Mouse (Mus musculus) liver, embryonic 16.5 days (tissue): ENCODE results near the gene Atp1a3. TPM values are rescaled to one million over a fixed set of nuclear protein-coding genes. Genes with fewer than 3 reads are reported as not detected.

Experiments
- ATAC-seq: fragments of 200-750 bp; cut with Nextera tagmentation; 2 replicates; pipeline ENCODE4 v1.8.0; 2017; ENCODE audit warnings: low read depth, mild to moderate bottlenecking, moderate number of reproducible peaks, moderate library complexity
- H3K27ac ChIP-seq: fragments of 300-500 bp; sonication (generic); 2 replicates; pipeline ENCODE4 v1.5.1; 2014; ENCODE audit warnings: mild to moderate bottlenecking, low read length
- H3K27me3 ChIP-seq: fragments of 300-500 bp; sonication (generic); 2 replicates; pipeline ENCODE4 v1.6.1; 2014; ENCODE audit warnings: low read depth, low read length, mixed read lengths; ENCODE audit not compliant: control insufficient read depth, insufficient read depth
- H3K36me3 ChIP-seq: fragments of 300-500 bp; sonication (generic); 2 replicates; pipeline ENCODE4 v1.6.1; 2014; ENCODE audit warnings: mild to moderate bottlenecking; ENCODE audit not compliant: control insufficient read depth, insufficient read depth
- H3K4me1 ChIP-seq: fragments of 300-500 bp; sonication (generic); 2 replicates; pipeline ENCODE4 v1.6.1; 2014; ENCODE audit warnings: low read depth, low read length, mixed read lengths; ENCODE audit not compliant: control insufficient read depth
- H3K4me2 ChIP-seq: fragments of 300-500 bp; sonication (generic); 2 replicates; pipeline ENCODE4 v1.6.1; 2014; ENCODE audit warnings: low read depth, low read length, mixed read lengths
- H3K4me3 ChIP-seq: fragments of 300-500 bp; sonication (generic); 2 replicates; pipeline ENCODE4 v1.5.1; 2014; ENCODE audit warnings: low read depth, mild to moderate bottlenecking, low read length
- H3K9ac ChIP-seq: fragments of 300-500 bp; sonication (generic); 2 replicates; pipeline ENCODE4 v1.6.1; 2014; ENCODE audit warnings: low read depth, low read length
- H3K9me3 ChIP-seq: fragments of 300-500 bp; sonication (generic); replicated peaks from 2 replicates; pipeline ENCODE4 v1.6.1; 2016; ENCODE audit warnings: low read length; ENCODE audit not compliant: control insufficient read depth
- WGBS: fragments of 180-500 bp; shearing (Covaris S2); extraction: QIAGEN DNeasy Blood & Tissue Kit; methylation state at CpG from one replicate; pipeline ENCODE4 v1.1.7; 2014; ENCODE audit not compliant: insufficient replicate concordance; 5-methylcytosine and 5-hydroxymethylcytosine counted together
- polyA plus RNA-seq: library from polyadenylated mRNA; unstranded; fragments of >200 nt; fragmentation: Nextera tagmentation; extraction: Ambion mirVana; gene quantifications from 2 replicates; pipeline ENCODE4 v1.2.1, GENCODE M21; 2015

Atp1a3 gene
- polyA plus RNA-seq, 1 experiment from 2014 or later: 1.1 TPM

DNA sequence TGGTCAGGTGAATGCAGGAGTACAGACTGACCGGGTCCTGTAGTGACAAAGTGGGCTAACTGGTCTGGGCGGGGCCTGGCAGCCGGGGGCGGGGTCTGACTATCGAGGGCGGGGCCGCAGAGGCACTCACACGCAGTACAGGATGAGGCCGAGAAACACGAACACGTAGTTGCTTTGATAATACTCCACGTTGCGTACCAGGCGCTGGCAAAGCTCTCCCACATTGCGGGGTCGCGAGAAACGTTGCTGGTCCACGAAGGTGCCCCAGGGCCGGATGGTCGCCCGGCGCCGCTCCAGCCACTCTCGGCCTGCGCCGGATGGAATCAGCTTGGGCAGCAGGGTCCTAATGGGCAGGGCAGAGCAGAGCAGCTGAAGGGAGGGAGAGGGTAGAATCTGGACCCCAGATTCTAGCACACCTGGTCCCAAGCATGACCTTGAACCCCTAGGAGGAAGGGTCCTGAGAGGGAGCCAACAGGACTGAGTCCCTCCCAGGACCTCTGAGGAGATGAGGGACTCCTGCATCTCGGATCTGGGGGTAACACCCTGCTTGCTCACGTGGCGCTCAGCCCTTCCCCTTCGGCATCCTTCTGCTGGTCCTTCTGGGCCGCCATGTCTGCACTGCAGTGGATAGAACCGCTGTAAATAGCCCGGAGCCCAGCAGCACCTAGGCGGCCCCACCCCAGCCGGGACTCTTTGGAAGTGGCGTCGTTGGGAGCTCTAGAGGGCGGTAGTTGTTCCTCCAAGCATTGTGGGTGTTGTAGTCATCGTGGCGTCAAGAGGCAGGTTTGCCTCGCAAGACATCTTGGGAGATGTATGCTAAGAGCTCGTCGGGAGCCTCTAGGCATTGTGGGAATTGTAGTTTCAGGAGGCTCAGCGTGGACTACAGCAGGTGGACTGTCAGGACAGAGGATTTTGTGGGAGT is 33.5 kb downstream of the Atp1a3 start, which contains the start of gene Rabac1:
Rabac1 (minus strand) TSS at position 783 of the 922 bp plus-strand sequence.
- under 1% methylated on average over 45 of the region's 45 CpGs for WGBS

DNA sequence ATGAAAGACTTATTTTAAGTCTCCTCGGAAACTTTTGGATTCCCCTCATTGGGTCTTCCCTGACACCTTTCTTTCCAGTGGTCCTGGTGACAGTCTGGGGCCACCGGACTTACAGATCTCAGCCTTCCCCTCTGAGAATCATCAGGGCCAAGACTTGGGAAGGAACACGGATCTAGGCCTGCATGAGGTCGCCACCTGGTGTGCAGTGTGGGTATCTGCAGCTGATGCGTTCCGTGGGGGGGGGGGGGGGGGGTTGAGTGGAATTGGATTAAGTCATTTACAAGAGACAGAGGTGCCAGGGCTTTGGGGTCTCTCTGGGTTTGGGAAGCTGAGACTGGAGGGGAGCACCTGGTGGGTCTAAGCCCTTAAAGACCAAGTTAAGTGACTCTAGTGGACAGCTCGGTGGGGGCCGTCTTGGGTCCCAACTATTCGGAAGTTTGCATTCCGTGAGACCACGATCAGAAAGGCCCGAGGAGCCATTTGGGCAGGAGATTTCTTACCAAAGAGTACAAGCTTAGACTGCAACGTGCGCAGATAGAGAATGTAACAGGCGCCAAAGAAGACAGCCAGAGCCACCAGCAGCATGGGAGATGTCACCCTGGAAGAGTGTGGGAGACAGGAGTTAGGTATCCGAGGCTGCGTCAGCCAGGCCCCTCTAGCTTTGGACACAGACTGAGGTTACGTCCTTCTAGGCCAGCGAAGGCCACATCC is 34.3 kb downstream of the Atp1a3 start:
- no peak for ATAC-seq
- peak overlapping the region; percentile 56 for H3K9ac ChIP-seq
- peak overlapping the region; percentile 69 for H3K4me2 ChIP-seq
- peaks cover 13% of the 10 kb centered on the region for H3K4me1 ChIP-seq
- WGBS: 7% methylated on average over 19 of the region's 19 CpGs
- H3K27me3 ChIP-seq: no peaks in the 10 kb centered on the region
- no peaks in the 10 kb centered on the region for H3K36me3 ChIP-seq
- H3K27ac ChIP-seq: peak overlapping the region; percentile 30; the same call in 1 of the 2 replicates
- peak overlapping the region; percentile 64 for H3K4me3 ChIP-seq
- no peaks in the 10 kb centered on the region for H3K9me3 ChIP-seq

More for the DNA sequence above, 33.5 kb downstream of the Atp1a3 start, which contains the start of gene Rabac1:
- Histone ChIP-seq H3K36me3 (no peaks in the 10 kb centered on the region), H3K27me3 (no peaks in the 10 kb centered on the region), H3K4me2 (peak within 1 kb of the TSS; percentile 69), H3K4me1 (peaks cover 13% of the 10 kb centered on the region), H3K27ac (peak within 1 kb of the TSS; percentile 30), H3K9me3 (no peaks in the 10 kb centered on the region), H3K9ac (peak within 1 kb of the TSS; percentile 56), H3K4me3 (peak within 1 kb of the TSS; percentile 64)
- peak; percentile 94 for ATAC-seq

DNA sequence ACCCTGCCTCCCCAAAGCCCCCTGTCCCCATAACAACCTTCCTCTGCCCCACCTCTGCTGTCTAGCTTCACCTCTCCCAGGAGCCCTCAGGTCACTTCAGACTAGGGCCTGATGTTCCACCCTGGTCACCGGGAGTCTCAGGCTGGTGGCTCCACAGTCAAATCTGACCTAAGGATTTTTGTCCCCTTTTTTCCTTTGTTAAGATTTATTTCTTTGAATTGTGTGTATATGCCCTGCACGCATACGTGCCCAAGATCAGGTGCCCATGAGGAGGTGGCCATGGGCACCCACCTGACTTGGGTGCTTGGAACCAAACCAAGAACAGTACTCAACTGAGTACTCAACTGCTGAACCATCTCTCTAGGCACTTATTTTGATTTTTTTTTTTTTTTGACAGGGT is 35.4 kb downstream of the Atp1a3 start:
- no peaks in the 10 kb centered on the region for H3K27me3 ChIP-seq
- ATAC-seq: no peak
- no peak overlapping the region for H3K4me2 ChIP-seq
- no peak overlapping the region for H3K27ac ChIP-seq
- peaks cover 13% of the 10 kb centered on the region for H3K4me1 ChIP-seq
- H3K36me3 ChIP-seq: no peaks in the 10 kb centered on the region
- H3K9ac ChIP-seq: no peak overlapping the region
- H3K9me3 ChIP-seq: no peaks in the 10 kb centered on the region
- WGBS: 75% methylated on average over 3 of the region's 3 CpGs
- no peak overlapping the region for H3K4me3 ChIP-seq

DNA sequence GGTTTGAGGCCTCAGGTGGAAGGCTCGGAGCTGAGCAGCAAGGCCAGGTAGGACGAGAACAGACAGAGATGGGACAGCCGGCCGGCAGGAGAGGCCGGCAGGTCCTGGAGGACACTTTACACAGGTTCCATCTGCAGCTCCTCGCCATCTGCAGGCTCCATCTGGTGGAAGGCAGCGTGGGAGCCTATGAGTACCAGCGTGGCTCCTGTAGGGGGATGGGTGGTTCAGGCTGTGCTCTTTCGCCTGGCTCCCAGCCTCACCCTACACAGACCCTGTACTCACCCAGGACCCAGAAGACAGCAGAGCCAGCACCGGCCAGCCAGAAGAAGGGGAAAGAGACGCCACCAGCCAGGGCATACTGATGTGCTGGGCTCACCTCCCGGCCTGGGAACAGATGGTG is 36.0 kb downstream of the Atp1a3 start:
- H3K9me3 ChIP-seq: no peaks in the 10 kb centered on the region
- no peak overlapping the region for H3K9ac ChIP-seq
- H3K27me3 ChIP-seq: no peaks in the 10 kb centered on the region
- peaks cover 10% of the 10 kb centered on the region for H3K4me1 ChIP-seq
- no peak overlapping the region for H3K4me2 ChIP-seq
- 74% methylated on average over 12 of the region's 12 CpGs for WGBS
- no peak overlapping the region for H3K4me3 ChIP-seq
- H3K36me3 ChIP-seq: no peaks in the 10 kb centered on the region
- no peak overlapping the region for H3K27ac ChIP-seq
- ATAC-seq: no peak

DNA sequence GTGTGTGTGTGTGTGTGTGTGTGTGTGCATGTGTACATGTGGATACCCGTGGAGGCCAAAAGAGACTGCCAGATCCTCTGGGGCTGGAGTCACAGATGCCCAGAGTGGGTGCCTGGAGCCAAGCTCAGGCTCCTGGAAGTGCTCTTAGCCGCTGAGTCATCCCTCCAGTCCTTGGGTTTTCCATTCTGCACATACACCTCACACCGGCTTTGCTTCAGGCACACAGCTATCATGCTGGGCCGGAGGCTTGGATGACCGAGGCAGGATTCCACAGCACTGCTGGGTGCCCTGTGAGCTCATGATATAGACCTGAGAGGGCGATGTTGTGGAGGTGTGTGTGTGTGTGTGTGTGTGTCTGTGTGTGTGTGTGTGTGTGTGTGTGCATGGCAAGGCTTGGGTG is 37.3 kb downstream of the Atp1a3 start:
- H3K4me1 ChIP-seq: peaks cover 10% of the 10 kb centered on the region
- H3K4me3 ChIP-seq: no peak overlapping the region
- no peak for ATAC-seq
- WGBS: 66% methylated on average over 6 of the region's 6 CpGs
- no peak overlapping the region for H3K27ac ChIP-seq
- H3K4me2 ChIP-seq: no peak overlapping the region
- no peaks in the 10 kb centered on the region for H3K36me3 ChIP-seq
- no peaks in the 10 kb centered on the region for H3K9me3 ChIP-seq
- H3K27me3 ChIP-seq: no peaks in the 10 kb centered on the region
- H3K9ac ChIP-seq: no peak overlapping the region

DNA sequence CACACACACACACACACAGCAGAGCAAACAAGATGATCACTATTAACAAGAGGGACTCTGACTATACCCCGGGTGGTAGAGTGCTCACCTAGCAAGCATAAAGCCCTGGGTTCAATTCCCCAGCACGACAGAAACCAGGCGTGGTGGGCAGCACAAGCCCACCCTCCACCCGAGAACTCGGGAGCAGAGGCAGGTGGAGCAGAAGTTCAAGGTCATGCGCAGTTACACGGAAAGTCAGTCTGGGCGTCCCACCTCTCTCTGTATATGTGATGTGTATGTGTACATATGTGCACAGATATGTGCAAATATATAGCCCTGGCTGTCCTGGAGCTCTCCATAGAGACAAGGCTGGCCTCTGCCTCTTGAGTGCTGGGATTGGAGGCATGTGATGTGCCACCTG is 37.8 kb downstream of the Atp1a3 start:
- Histone ChIP-seq H3K27me3 (no peaks in the 10 kb centered on the region), H3K4me2 (no peak overlapping the region), H3K36me3 (no peaks in the 10 kb centered on the region), H3K27ac (no peak overlapping the region), H3K4me3 (no peak overlapping the region), H3K9me3 (no peaks in the 10 kb centered on the region), H3K9ac (no peak overlapping the region), H3K4me1 (peaks cover 10% of the 10 kb centered on the region)
- ATAC-seq: no peak
- WGBS: 60% methylated on average over 8 of the region's 8 CpGs

DNA sequence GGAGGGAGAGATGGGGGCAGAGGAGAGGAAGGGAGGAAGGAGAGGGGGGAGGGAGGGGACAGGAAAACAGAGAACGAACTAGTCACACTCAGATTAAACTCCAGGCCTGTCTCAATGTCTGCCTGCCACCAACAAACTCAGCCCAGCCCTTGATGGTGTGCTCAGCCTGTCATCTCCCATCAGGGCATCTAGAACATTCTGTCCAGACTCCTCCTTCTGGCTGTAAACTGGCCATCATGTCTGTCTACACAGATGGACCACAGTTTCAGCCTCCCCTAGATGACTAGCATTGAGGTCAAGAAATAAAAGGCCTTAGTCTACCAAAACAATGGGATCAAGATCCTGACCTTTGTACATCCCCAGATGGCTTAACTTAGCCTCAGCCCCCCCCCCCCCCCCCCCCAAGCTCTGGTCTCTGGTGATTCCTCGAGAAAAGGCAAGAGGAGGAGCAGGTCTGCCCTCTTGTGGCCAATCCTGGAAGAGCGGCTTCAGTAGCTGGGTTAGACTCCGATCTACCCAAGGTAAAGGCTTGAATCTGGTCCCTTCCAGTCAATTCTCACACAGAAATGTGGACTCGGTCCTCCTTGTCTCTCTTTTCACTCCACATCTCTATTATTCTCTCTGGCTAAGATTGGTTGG is 40.7 kb downstream of the Atp1a3 start:
- no peak for ATAC-seq
- 7% methylated on average over 5 of the region's 5 CpGs for WGBS
- Histone ChIP-seq H3K27ac (no peak overlapping the region), H3K4me1 (no peaks in the 10 kb centered on the region), H3K36me3 (no peaks in the 10 kb centered on the region), H3K4me3 (no peak overlapping the region), H3K9me3 (no peaks in the 10 kb centered on the region), H3K27me3 (no peaks in the 10 kb centered on the region), H3K4me2 (no peak overlapping the region), H3K9ac (no peak overlapping the region)

DNA sequence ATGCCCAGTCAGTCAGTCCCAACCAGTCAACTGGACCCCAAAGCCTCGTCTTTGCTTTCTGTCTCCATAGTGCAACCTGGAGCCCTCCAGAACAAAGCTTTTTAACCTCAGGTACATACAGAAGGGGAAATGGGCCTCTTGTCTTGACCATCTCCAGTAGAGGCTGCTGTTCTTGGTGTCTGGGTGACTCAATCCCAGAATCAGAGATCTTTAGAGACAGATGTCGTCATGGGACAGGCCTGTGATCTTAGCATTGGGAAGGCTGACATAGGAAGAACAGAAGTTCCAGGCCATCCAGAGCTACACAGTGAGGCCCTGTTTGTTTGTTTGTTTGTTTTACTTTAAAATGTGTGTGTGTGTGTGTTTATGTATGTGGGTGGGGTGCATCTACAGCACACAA is 41.5 kb downstream of the Atp1a3 start:
- no peak for ATAC-seq
- WGBS: 48% methylated on average over 2 of the region's 2 CpGs
- H3K4me1 ChIP-seq: no peaks in the 10 kb centered on the region

More for the DNA sequence above, 41.5 kb downstream of the Atp1a3 start:
- H3K27ac ChIP-seq: no peak overlapping the region
- H3K36me3 ChIP-seq: no peaks in the 10 kb centered on the region
- no peaks in the 10 kb centered on the region for H3K27me3 ChIP-seq
- no peak overlapping the region for H3K4me2 ChIP-seq
- H3K4me3 ChIP-seq: no peak overlapping the region
- H3K9me3 ChIP-seq: no peaks in the 10 kb centered on the region
- no peak overlapping the region for H3K9ac ChIP-seq
